Mouse (Mus musculus) hindbrain, embryonic 14.5 days (tissue): ENCODE data around the gene Il4i1. TPM values are rescaled to one million over a fixed set of nuclear protein-coding genes. Genes with fewer than 3 reads are reported as not detected.
A peak's percentile ranks its signal among the peaks of the same experiment; 100 is the strongest.

Experiments
- ATAC-seq: fragments of 200-750 bp; cut with Nextera tagmentation; 2 replicates; pipeline ENCODE4 v1.8.0; 2017; ENCODE audit warnings: moderate number of reproducible peaks, mild to moderate bottlenecking, moderate TSS enrichment, moderate library complexity; ENCODE audit not compliant: low FRiP score
- DNase-seq: peaks from one replicate; pipeline ENCODE4 v3.0.0-alpha.2; 2015; ENCODE audit warnings: low spot score
- H3K27ac ChIP-seq: fragments of 300-500 bp; sonication (generic); 2 replicates; pipeline ENCODE4 v1.5.1; 2014; ENCODE audit warnings: mild to moderate bottlenecking, moderate library complexity
- H3K27me3 ChIP-seq: fragments of 300-500 bp; sonication (generic); 2 replicates; pipeline ENCODE4 v1.6.1; 2014; ENCODE audit warnings: mild to moderate bottlenecking, low read length, mixed read lengths; ENCODE audit not compliant: control insufficient read depth, insufficient read depth
- H3K36me3 ChIP-seq: fragments of 300-500 bp; sonication (generic); replicated peaks from 2 replicates; pipeline ENCODE4 v1.6.1; 2014; ENCODE audit not compliant: control insufficient read depth, insufficient read depth
- H3K4me1 ChIP-seq: fragments of 300-500 bp; sonication (generic); replicated peaks from 2 replicates; pipeline ENCODE4 v1.6.1; 2014; ENCODE audit warnings: antibody characterized with exemption, low read length, mixed read lengths; ENCODE audit not compliant: control insufficient read depth, insufficient read depth
- H3K4me2 ChIP-seq: fragments of 300-500 bp; sonication (generic); replicated peaks from 2 replicates; pipeline ENCODE4 v1.6.1; 2014; ENCODE audit warnings: mild to moderate bottlenecking, moderate library complexity
- H3K4me3 ChIP-seq: fragments of 300-500 bp; sonication (generic); replicated peaks from 2 replicates; pipeline ENCODE4 v1.5.1; 2014; ENCODE audit warnings: mild to moderate bottlenecking, low read length
- H3K9ac ChIP-seq: fragments of 300-500 bp; sonication (generic); 2 replicates; pipeline ENCODE4 v1.6.1; 2014
- H3K9me3 ChIP-seq: fragments of 300-500 bp; sonication (generic); 2 replicates; pipeline ENCODE4 v1.6.1; 2016; ENCODE audit warnings: low read length; ENCODE audit not compliant: control insufficient read depth
- WGBS: fragments of 180-500 bp; shearing (Covaris S2); extraction: QIAGEN DNeasy Blood & Tissue Kit; methylation state at CpG from one replicate; pipeline ENCODE4 v1.1.7; 2014; 5-methylcytosine and 5-hydroxymethylcytosine counted together
- polyA plus RNA-seq: library from polyadenylated mRNA; unstranded; fragments of >200 nt; fragmentation: Nextera tagmentation; extraction: Ambion mirVana; gene quantifications from 2 replicates; pipeline ENCODE4 v1.2.1, GENCODE M21; 2014

Il4i1 gene
- 1.3 TPM in 2 replicates for polyA plus RNA-seq

DNA sequence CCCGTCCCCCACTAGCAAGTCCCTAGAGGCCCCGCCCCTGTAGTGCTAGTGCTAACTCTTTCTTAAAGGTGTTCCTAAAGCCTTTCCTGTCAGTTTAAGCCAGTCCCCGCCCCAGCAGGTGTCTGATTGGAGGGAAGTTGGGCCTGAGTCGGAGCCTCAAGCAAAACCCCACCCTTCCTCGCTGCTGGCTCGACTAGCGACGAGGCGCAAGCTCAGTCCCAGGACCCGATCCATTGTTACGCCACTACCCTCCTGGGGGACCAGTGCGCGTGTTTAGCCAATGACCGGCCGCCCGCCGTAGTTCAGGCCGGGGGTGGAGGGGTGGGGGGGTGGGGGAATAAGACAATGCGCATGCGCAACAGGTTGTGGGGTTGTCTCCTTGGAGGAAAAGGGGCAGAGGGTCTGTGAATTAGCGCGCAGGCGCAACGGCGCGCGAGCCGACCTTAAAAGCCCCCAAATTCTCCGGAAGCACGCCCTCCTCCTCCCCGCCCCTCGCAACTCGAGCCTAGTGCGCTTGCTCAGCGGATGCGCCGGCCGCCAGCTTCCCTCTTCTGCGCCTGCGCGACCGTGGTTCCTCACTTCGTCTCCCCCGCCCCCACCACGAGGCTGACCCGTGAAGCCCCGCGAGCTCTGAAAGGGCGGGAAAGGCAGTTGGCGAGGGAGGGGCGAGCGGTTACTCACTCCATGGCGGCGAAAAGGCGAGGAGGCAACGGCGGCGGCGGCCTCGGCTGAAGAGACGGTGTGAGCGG, at the start of gene Il4i1, which contains the start of gene Nup62:
Gene Il4i1, plus strand, starts transcription at position 667 of the 749 bp plus-strand sequence.
Gene Nup62, plus strand, starts transcription at position 368 of the 749 bp plus-strand sequence.
- Histone ChIP-seq H3K4me2 (peak within 1 kb of the TSS; percentile 67), H3K9ac (peak within 1 kb of the TSS; percentile 80), H3K27ac (peak within 1 kb of the TSS; percentile 90), H3K4me1 (peaks cover 36% of the 10 kb centered on the region), H3K4me3 (peak within 1 kb of the TSS; percentile 83), H3K9me3 (no peaks in the 10 kb centered on the region), H3K27me3 (no peaks in the 10 kb centered on the region), H3K36me3 (no peaks in the 10 kb centered on the region)
- DNase-seq (peak; percentile 99), ATAC-seq (peak; percentile 93)
- WGBS: under 1% methylated on average over 53 of the region's 62 CpGs

DNA sequence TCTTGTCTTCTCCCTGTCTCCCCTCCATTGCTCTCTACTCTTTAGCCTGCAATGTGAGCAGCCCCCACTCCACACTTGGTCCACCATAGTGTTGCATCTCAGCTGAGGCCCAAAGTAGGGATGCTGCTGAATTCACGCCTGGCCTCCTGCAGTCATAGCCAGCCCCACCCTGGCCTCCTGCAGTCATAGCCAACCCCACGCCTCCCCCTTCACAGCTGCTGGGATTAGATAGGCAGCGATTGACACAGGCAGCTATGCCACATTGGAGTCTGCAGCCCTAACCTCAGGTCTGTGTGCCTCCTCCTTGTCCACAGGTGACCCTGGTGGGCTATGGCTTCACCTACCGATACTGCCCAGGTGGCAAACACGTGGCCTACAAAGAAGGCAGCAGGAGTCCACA, 48.1 kb upstream of the Il4i1 start:
- no peak for ATAC-seq
- peaks cover 70% of the 10 kb centered on the region for H3K36me3 ChIP-seq
- no peak overlapping the region for H3K4me3 ChIP-seq
- no peaks in the 10 kb centered on the region for H3K4me1 ChIP-seq
- no peak overlapping the region for H3K4me2 ChIP-seq
- no peak overlapping the region for H3K9ac ChIP-seq
- no peaks in the 10 kb centered on the region for H3K9me3 ChIP-seq
- no peak overlapping the region for H3K27ac ChIP-seq
- H3K27me3 ChIP-seq: no peaks in the 10 kb centered on the region
- 92% methylated on average over 5 of the region's 5 CpGs for WGBS
- DNase-seq: no peak

DNA sequence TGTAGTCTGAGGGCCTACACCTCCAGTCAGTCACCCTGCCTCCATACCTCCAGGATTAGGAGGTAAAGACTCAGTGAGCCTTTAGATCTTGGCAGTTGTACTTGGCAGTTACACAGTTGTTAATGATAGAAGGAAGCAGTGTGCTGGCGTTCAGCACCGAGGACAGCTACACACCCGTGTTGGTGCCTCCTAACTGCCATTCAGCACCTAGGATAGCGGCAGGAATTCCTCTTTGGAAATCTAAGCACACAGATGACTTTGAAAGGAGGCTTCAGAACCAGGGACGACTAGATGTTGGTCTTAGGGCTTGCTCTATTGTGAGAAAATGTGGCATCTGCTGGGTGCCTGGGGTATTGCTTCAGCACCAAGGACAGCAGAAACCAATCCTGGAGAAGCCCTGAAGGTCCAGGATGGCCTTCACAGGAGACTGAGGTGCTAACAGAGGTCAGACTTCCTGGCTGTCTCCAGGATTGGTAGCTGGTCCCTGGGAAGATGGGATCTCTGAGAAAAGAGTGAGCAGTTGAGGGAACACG, 46.1 kb upstream of the Il4i1 start:
- no peak overlapping the region for H3K27ac ChIP-seq
- ATAC-seq (no peak), DNase-seq (peak; percentile 67)
- H3K27me3 ChIP-seq: no peaks in the 10 kb centered on the region
- no peak overlapping the region for H3K4me2 ChIP-seq
- 18% methylated on average over 6 of the region's 6 CpGs for WGBS
- H3K9me3 ChIP-seq: no peaks in the 10 kb centered on the region
- no peak overlapping the region for H3K9ac ChIP-seq
- no peak overlapping the region for H3K4me3 ChIP-seq
- H3K36me3 ChIP-seq: peaks cover 75% of the 10 kb centered on the region
- no peaks in the 10 kb centered on the region for H3K4me1 ChIP-seq

GRCm38 (mm10) chr7:44772591-44773204, 43.5 kb upstream of the Il4i1 start:
- WGBS: 93% methylated on average over 8 of the region's 8 CpGs
- no peaks in the 10 kb centered on the region for H3K4me1 ChIP-seq
- DNase-seq (no peak), ATAC-seq (no peak)
- no peaks in the 10 kb centered on the region for H3K27me3 ChIP-seq
- no peak overlapping the region for H3K4me3 ChIP-seq
- no peak overlapping the region for H3K27ac ChIP-seq
- H3K4me2 ChIP-seq: no peak overlapping the region
- H3K9me3 ChIP-seq: no peaks in the 10 kb centered on the region
- peaks cover 62% of the 10 kb centered on the region for H3K36me3 ChIP-seq
- H3K9ac ChIP-seq: no peak overlapping the region

DNA sequence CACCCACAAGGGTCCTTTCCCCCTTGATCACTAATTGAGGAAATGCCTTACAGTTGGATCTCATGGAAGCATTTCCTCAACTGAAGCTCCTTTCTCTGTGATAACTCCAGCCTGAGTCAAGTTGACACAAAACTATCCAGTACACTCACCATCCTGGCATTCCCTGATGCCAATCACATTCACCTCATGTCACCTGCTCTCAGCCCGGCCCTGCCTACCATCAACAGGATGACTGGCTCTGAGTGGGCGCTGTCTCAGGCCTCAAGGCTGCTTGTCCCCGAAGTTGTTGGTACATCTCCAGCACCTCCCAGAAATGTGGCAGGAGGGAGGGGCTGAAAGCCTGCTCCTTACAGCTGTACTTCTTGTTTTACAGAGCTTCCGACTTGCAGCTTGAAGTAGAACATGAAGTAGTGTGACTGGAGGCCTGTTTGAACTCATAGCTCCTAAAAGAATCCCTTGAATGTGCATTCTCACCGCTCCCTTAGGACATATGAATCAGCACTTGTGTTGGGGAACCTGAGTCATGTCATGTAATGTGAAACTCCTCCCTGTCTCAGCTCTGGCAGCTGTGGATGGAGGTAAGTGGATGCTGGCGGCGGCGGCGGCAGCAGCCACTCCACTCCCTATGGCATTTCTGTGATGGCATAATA, 39.2 kb upstream of the Il4i1 start:
- Histone ChIP-seq H3K27me3 (no peaks in the 10 kb centered on the region), H3K4me3 (no peak overlapping the region), H3K36me3 (peaks cover 26% of the 10 kb centered on the region; the same call in 1 of the 2 replicates), H3K27ac (no peak overlapping the region), H3K9me3 (no peaks in the 10 kb centered on the region), H3K4me1 (no peaks in the 10 kb centered on the region), H3K9ac (no peak overlapping the region), H3K4me2 (no peak overlapping the region)
- WGBS: 95% methylated on average over 9 of the region's 9 CpGs
- DNase-seq (no peak), ATAC-seq (no peak)

- Histone ChIP-seq H3K4me3 (no peak overlapping the region), H3K27me3 (no peaks in the 10 kb centered on the region), H3K36me3 (peaks cover 9% of the 10 kb centered on the region; the same call in 1 of the 2 replicates), H3K9me3 (no peaks in the 10 kb centered on the region), H3K9ac (no peak overlapping the region), H3K4me1 (no peaks in the 10 kb centered on the region), H3K27ac (no peak overlapping the region), H3K4me2 (no peak overlapping the region)
- no peak for DNase-seq
- WGBS: 91% methylated on average over 8 of the region's 8 CpGs
- no peak for ATAC-seq
These were observed 36.1 kb upstream of the Il4i1 start for GRCm38 (mm10) chr7:44780101-44780500.

DNA sequence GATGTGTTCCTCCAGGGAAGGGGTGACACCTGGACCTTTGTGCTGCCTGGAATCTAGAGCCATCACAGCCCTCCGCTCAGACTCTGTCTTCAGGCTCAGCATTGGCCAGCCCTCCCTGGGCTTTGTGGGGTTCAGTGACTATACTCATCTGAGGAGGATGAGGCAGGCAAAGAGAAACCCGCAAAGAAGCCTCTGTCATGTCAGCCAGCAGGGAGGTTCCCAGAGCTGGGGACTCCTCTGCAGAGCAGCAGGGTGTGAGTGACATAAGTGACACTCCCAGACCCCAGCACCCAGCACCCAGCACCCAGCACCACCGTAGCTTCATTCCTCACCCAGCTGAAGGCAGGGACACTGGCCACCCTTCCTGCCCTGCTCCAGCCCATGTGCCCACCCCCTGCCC, 26.7 kb upstream of the Il4i1 start:
- H3K4me1 ChIP-seq: no peaks in the 10 kb centered on the region
- H3K9me3 ChIP-seq: no peaks in the 10 kb centered on the region
- no peak overlapping the region for H3K9ac ChIP-seq
- no peaks in the 10 kb centered on the region for H3K27me3 ChIP-seq
- no peak overlapping the region for H3K4me2 ChIP-seq
- H3K4me3 ChIP-seq: no peak overlapping the region
- no peak overlapping the region for H3K27ac ChIP-seq
- ATAC-seq (no peak), DNase-seq (no peak)
- no peaks in the 10 kb centered on the region for H3K36me3 ChIP-seq
- WGBS: 77% methylated on average over 3 of the region's 3 CpGs

DNA sequence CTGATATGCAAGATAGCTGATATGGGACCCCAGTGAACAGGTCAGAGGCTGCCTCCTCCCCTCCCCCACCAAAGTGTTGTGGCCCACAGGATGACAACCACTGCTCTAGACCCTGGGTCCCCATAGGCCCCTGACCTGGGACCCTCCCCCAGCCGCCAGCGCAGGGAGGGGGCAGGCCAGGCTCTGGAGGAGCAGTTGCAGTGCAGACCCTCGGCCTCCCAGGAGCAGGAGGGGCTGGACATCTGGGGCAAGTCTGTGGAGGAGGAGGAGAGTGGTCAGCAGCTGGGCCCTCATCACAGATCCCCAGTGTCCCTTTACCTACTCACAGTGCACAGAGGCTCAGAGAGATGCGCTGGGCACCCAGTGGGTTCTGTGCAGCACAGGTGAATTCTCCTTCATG, 26.1 kb upstream of the Il4i1 start:
- Histone ChIP-seq H3K27ac (no peak overlapping the region), H3K9ac (no peak overlapping the region), H3K4me2 (no peak overlapping the region), H3K9me3 (no peaks in the 10 kb centered on the region), H3K27me3 (no peaks in the 10 kb centered on the region), H3K4me3 (no peak overlapping the region), H3K4me1 (no peaks in the 10 kb centered on the region), H3K36me3 (no peaks in the 10 kb centered on the region)
- 59% methylated on average over 4 of the region's 4 CpGs for WGBS
- DNase-seq (no peak), ATAC-seq (no peak)

DNA sequence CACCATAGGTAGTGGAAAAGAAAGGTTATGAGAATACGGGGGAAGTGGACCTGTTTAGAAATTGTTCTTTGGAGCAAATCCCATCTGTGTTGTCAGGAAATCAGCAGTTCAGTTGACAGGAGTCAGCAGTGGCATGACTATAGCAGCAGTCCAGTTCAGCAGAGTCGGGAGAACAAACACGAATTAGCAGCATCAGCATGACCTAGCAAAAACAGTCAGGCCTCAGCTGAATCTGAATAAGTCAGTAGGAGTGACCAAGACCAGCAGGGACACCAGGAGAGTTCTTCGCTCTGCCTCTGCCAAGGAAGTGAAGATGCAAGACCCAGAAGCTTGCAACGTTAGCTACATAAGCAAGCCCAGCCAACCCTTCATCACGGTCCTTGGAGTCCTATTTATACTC, 23.4 kb upstream of the Il4i1 start:
- WGBS: 81% methylated on average over 6 of the region's 6 CpGs
- no peak for DNase-seq

More for the DNA sequence above, 23.4 kb upstream of the Il4i1 start:
- Histone ChIP-seq H3K4me2 (no peak overlapping the region), H3K27me3 (no peaks in the 10 kb centered on the region), H3K36me3 (no peaks in the 10 kb centered on the region), H3K27ac (no peak overlapping the region), H3K4me1 (no peaks in the 10 kb centered on the region), H3K9ac (no peak overlapping the region), H3K9me3 (no peaks in the 10 kb centered on the region), H3K4me3 (no peak overlapping the region)
- ATAC-seq: no peak
